Mouse (Mus musculus) lung, postnatal 0 days (tissue): ENCODE data around the gene Pls1.

Experiments used
- CTCF ChIP-seq: IDR thresholded peaks from 2 replicates; pipeline ENCODE4 v1.5.1; 2016; ENCODE audit warnings: antibody characterized with exemption, mild to moderate bottlenecking
- EP300 ChIP-seq: IDR thresholded peaks from 2 replicates; pipeline ENCODE4 v1.6.1; 2016; ENCODE audit warnings: antibody characterized with exemption, mild to moderate bottlenecking, control low read depth

GRCm38 (mm10) chr9:95832758-95833157 lies 12.4 kb downstream of the Pls1 start:
- TF ChIP-seq CTCF (no peak), EP300 (no peak)
